Mouse (Mus musculus) olfactory bulb, adult 2 months (tissue): ENCODE results near the gene U2surp.

ENCODE experiments used
- CTCF ChIP-seq: fragments of 200-500 bp; IDR thresholded peaks from 2 replicates; pipeline ENCODE4 v1.5.1; 2012; ENCODE audit warnings: low read depth, mild to moderate bottlenecking, low read length, moderate library complexity; ENCODE audit not compliant: insufficient read depth
- POLR2A ChIP-seq: fragments of 200-500 bp; IDR thresholded peaks from 2 replicates; pipeline ENCODE4 v1.6.1; 2012; ENCODE audit warnings: mild to moderate bottlenecking, low read depth, low read length, moderate library complexity; ENCODE audit not compliant: insufficient read depth

DNA sequence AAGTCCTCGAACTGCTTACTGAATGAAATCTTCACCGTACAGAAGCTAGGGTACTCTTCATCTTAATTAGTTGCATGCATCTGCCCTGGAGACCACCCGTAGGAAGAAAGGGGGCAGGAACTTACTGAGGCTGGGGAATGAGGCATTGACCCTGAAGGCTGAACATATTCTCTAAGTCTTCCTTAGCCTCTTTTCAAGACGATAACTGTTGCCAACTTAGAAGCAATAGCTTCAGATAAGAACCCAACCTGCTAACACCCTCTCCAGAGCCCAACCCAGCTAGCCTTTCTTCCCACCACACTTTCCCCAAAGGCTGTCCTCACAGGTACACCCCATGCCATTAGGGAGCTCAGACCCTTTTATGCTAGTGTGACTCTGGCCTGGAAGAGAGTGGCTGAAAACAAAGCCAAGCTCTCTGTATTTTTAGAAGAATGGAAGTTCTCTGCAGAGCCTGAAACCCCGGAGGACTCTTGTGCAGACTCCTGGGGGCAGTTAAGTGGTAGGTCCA, 43.5 kb upstream of the U2surp start:
- TF ChIP-seq CTCF: no peak
- no peak for TF ChIP-seq POLR2A
